Mouse (Mus musculus) kidney, postnatal 0 days (tissue): ENCODE measurements at regions not wholly inside any gene's neighbourhood (a gene's known extent, or its start where the extent isn't known, plus 50 kb on each side); places are given as distances from the start of the nearest gene placed in this dataset.
A peak's percentile ranks its signal among the peaks of the same experiment; 100 is the strongest.

ENCODE experiments used
- ATAC-seq: fragments of 200-750 bp; cut with Nextera tagmentation; replicated peaks from 2 replicates; pipeline ENCODE4 v1.8.0; 2017; ENCODE audit warnings: low read depth, moderate number of reproducible peaks, moderate TSS enrichment, moderate library complexity; ENCODE audit not compliant: low FRiP score
- DNase-seq: peaks from one replicate; pipeline ENCODE4 v3.0.0-alpha.2; 2016; ENCODE audit warnings: low spot score
- H3K27ac ChIP-seq: fragments of 300-500 bp; sonication (generic); 2 replicates; pipeline ENCODE4 v1.5.1; 2014; ENCODE audit warnings: mild to moderate bottlenecking
- H3K27me3 ChIP-seq: fragments of 300-500 bp; sonication (generic); 2 replicates; pipeline ENCODE4 v1.6.1; 2014; ENCODE audit warnings: low read length, mixed read lengths; ENCODE audit not compliant: insufficient read depth
- H3K36me3 ChIP-seq: fragments of 300-500 bp; sonication (generic); 2 replicates; pipeline ENCODE4 v1.6.1; 2014; ENCODE audit warnings: low read length, mixed read lengths; ENCODE audit not compliant: insufficient read depth
- H3K4me1 ChIP-seq: fragments of 300-500 bp; sonication (generic); replicated peaks from 2 replicates; pipeline ENCODE4 v1.6.1; 2014; ENCODE audit warnings: antibody characterized with exemption, low read length, mixed read lengths; ENCODE audit not compliant: insufficient read depth
- H3K4me2 ChIP-seq: fragments of 300-500 bp; sonication (generic); 2 replicates; pipeline ENCODE4 v1.6.1; 2014; ENCODE audit warnings: mild to moderate bottlenecking, low read length, moderate library complexity, mixed read lengths
- H3K4me3 ChIP-seq: fragments of 300-500 bp; sonication (generic); replicated peaks from 2 replicates; pipeline ENCODE4 v1.5.1; 2014; ENCODE audit warnings: low read depth, low read length
- H3K9ac ChIP-seq: fragments of 300-500 bp; sonication (generic); 2 replicates; pipeline ENCODE4 v1.6.1; 2014; ENCODE audit warnings: low read depth, low read length
- H3K9me3 ChIP-seq: fragments of 300-500 bp; sonication (generic); replicated peaks from 2 replicates; pipeline ENCODE4 v1.6.1; 2016; ENCODE audit warnings: low read length, inconsistent platforms, mixed read lengths
- CTCF ChIP-seq: IDR thresholded peaks from 2 replicates; pipeline ENCODE4 v1.5.1; 2016; ENCODE audit warnings: antibody characterized with exemption, low read depth, mild to moderate bottlenecking, moderate library complexity
- WGBS: fragments of 180-500 bp; shearing (Covaris S2); extraction: QIAGEN DNeasy Blood & Tissue Kit; methylation state at CpG from one replicate; pipeline ENCODE4 v1.1.7; 2014; 5-methylcytosine and 5-hydroxymethylcytosine counted together

GRCm38 (mm10) chr11:90844266-90844924, 156.2 kb upstream of the Tom1l1 start:
- DNase-seq (peak; percentile 88), ATAC-seq (peak; percentile 85)
- 14% methylated on average over 15 of the region's 15 CpGs for whole genome bisulfite sequencing
- peak overlapping the region; percentile 10; the same call in 1 of the 2 replicates for H3K4me2 ChIP-seq
- H3K27ac ChIP-seq = no peak overlapping the region
- H3K36me3 ChIP-seq = no peaks in the 10 kb centered on the region
- no peaks in the 10 kb centered on the region for H3K27me3 ChIP-seq
- H3K4me3 ChIP-seq = no peak overlapping the region
- TF ChIP-seq CTCF = no peak
- no peak overlapping the region for H3K9ac ChIP-seq
- H3K4me1 ChIP-seq = 0 out of 2 replicates have a peak, but pooled peaks cover 4% of the 10 kb centered on the region
- peaks cover 7% of the 10 kb centered on the region for H3K9me3 ChIP-seq

DNA sequence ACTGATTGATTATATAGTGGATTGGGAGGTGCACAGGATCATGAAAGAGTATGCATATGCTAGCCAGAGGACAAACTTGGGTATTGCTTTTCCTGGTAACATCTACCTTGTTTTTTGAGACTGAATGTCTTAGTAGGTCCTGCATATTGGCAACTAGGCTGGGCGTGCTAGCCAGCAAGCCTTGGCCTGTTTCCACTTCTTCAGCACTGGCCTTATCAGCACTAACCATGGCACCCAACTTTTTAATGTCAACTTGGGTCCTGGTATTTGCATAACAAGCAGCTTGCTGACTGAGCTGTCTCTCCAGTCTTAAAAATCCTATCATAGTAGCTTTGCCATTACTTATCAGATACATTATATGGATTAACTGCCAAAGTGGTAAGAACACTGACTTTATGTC, 150.0 kb upstream of the Tom1l1 start:
- Histone ChIP-seq H3K9ac (no peak overlapping the region), H3K27ac (no peak overlapping the region), H3K9me3 (peaks cover 7% of the 10 kb centered on the region), H3K4me3 (no peak overlapping the region), H3K4me2 (no peak overlapping the region), H3K27me3 (no peaks in the 10 kb centered on the region), H3K36me3 (no peaks in the 10 kb centered on the region), H3K4me1 (no peaks in the 10 kb centered on the region)
- no peak for ATAC-seq
- TF ChIP-seq CTCF = no peak
- 79% methylated on average over 1 of the region's 1 CpGs for WGBS
- DNase-seq = no peak

DNA sequence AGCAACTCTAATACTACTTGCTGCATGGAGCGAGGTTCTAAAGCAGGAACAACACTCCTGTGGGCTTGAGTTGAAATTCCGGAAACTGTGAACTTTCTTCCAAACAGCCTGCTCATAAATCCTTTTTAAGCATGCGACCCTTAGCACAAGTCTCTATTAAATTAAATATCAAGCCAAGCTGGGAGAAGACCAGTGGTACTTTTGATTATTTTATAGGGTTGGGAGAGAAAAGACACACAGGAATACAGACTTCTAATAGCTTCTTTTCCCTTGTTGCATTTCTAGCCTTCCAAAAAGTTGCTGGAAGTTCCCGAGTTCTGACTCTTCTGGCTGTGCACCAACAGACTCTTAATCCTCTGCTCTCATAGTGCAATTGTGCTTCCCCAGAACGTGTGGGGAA, 136.6 kb upstream of the Tom1l1 start:
- no peak for TF ChIP-seq CTCF
- no peak overlapping the region for H3K4me3 ChIP-seq
- DNase-seq (peak; percentile 72), ATAC-seq (no peak)
- H3K27ac ChIP-seq = no peak overlapping the region
- H3K27me3 ChIP-seq = no peaks in the 10 kb centered on the region
- H3K4me1 ChIP-seq = no peaks in the 10 kb centered on the region
- no peaks in the 10 kb centered on the region for H3K36me3 ChIP-seq
- WGBS = 48% methylated on average over 5 of the region's 5 CpGs
- no peaks in the 10 kb centered on the region for H3K9me3 ChIP-seq
- H3K4me2 ChIP-seq = no peak overlapping the region
- H3K9ac ChIP-seq = no peak overlapping the region

- H3K27ac ChIP-seq = no peak overlapping the region
- no peak overlapping the region for H3K4me2 ChIP-seq
- no peaks in the 10 kb centered on the region for H3K9me3 ChIP-seq
- no peaks in the 10 kb centered on the region for H3K36me3 ChIP-seq
- no peaks in the 10 kb centered on the region for H3K27me3 ChIP-seq
- H3K9ac ChIP-seq = no peak overlapping the region
- DNase-seq (no peak), ATAC-seq (no peak)
- H3K4me3 ChIP-seq = no peak overlapping the region
- no peak for TF ChIP-seq CTCF
- 80% methylated on average over 2 of the region's 2 CpGs for WGBS
- no peaks in the 10 kb centered on the region for H3K4me1 ChIP-seq
Measured at GRCm38 (mm10) chr11:90816727-90817126, 128.6 kb upstream of the Tom1l1 start.

DNA sequence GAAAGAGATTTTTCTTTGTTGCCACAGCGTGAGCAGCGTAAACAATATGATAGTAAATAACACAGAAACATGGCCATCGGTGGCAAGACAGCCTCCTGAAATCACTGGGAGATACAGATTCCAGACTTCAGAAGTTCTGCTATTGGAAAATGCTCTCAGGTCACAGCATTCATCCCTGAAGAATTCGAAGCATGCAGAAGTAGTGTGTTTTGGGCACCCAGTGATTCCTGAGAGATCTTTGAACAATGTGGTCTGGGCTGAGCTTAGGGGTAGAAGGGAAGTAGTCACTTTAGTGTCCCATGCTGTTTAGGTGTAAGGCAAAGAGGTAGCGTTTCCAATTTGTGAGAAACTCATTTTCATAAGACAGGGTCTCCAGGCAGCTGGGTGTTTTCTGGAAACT, 126.3 kb upstream of the Tom1l1 start:
- no peak for TF ChIP-seq CTCF
- no peaks in the 10 kb centered on the region for H3K9me3 ChIP-seq
- no peaks in the 10 kb centered on the region for H3K4me1 ChIP-seq
- no peak overlapping the region for H3K4me3 ChIP-seq
- H3K27me3 ChIP-seq = no peaks in the 10 kb centered on the region
- no peak overlapping the region for H3K27ac ChIP-seq
- ATAC-seq (no peak), DNase-seq (no peak)
- 69% methylated on average over 5 of the region's 5 CpGs for whole genome bisulfite sequencing
- H3K36me3 ChIP-seq = no peaks in the 10 kb centered on the region
- H3K9ac ChIP-seq = no peak overlapping the region
- H3K4me2 ChIP-seq = no peak overlapping the region

GRCm38 (mm10) chr11:90812971-90813370, 124.8 kb upstream of the Tom1l1 start:
- H3K9me3 ChIP-seq = no peaks in the 10 kb centered on the region
- H3K27me3 ChIP-seq = no peaks in the 10 kb centered on the region
- H3K27ac ChIP-seq = no peak overlapping the region
- no peak for DNase-seq
- no peak for ATAC-seq
- no peak overlapping the region for H3K4me3 ChIP-seq
- WGBS = 90% methylated on average over 2 of the region's 2 CpGs
- H3K9ac ChIP-seq = no peak overlapping the region
- no peak overlapping the region for H3K4me2 ChIP-seq
- no peaks in the 10 kb centered on the region for H3K36me3 ChIP-seq
- TF ChIP-seq CTCF = no peak
- no peaks in the 10 kb centered on the region for H3K4me1 ChIP-seq

DNA sequence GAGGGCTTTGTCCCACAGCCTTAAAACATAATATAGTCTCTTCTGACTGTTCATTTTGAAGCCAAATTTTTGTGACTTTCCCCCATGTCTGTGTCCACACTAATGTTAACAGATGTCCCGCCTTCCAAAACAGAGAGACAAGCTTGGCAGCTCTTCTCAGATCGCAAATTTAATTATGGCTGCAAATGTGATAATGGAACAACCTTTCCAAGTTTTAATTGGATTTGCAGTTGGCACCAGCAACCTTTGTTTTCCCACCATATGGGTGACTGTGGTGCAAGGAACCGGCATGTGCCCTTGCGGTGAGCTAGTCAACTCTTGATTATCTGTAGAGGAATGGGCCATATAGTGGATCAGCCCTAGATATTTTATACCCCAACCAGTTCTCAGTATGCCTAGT, 124.4 kb upstream of the Tom1l1 start:
- 91% methylated on average over 4 of the region's 4 CpGs for WGBS
- Histone ChIP-seq H3K27me3 (no peaks in the 10 kb centered on the region), H3K27ac (no peak overlapping the region), H3K4me2 (no peak overlapping the region), H3K36me3 (no peaks in the 10 kb centered on the region), H3K9me3 (no peaks in the 10 kb centered on the region), H3K9ac (no peak overlapping the region), H3K4me1 (no peaks in the 10 kb centered on the region), H3K4me3 (no peak overlapping the region)
- TF ChIP-seq CTCF = no peak
- DNase-seq (no peak), ATAC-seq (no peak)
